Mouse (Mus musculus): Measurements from ENCODE around the gene Hist1h3a. TPM values are rescaled to one million over a fixed set of nuclear protein-coding genes. Genes with fewer than 3 reads are reported as not detected.

Gene Hist1h3a
- total RNA-seq, 2 experiments from 2014 or later, result 15.8 to 18.0 TPM

DNA sequence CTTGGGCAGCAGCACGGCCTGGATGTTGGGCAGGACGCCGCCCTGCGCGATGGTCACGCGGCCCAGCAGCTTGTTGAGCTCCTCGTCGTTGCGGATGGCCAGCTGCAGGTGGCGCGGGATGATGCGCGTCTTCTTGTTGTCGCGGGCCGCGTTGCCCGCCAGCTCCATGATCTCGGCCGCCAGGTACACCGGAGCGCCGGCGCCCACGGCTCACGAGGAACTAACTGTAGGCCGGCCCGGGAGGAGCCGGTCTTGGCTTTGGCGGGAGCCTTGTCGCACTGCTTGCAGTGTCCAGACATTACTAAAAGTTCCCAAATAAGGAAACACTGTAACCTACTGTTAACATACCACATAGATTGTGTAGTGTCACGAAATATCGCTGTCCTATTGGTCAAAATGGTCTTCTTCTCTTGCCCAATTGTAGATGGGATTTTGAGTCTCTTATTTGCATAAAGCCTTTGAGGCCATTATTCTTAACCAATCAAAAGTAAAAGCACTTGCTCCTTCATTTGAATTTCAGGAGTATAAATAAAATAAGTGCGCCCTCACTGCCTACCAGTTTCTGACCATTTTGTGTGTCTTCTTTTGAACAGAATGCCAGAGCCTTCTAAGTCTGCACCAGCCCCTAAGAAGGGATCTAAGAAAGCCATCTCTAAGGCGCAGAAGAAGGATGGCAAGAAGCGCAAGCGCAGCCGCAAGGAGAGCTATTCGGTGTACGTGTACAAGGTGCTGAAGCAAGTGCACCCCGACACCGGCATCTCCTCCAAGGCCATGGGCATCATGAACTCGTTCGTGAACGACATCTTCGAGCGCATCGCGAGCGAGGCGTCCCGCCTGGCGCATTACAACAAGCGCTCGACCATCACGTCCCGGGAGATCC, 15.7 kb downstream of the Hist1h3a start, which contains the start of gene Hist1h2bb:
TSS of gene Hist1h2bb (plus strand) at position 534 of the 880 bp plus-strand sequence.
- peak; percentile 67 for DNase-seq (ENCODE audit: low spot score)
- intact Hi-C loops (cut with DNase I), result loop anchor here (5.0 kb wide), 1 partner anchor 1704 kb away; the partner anchor contains the start of genes Hist1h2ag, Hist1h2bj and Hist1h4i

DNA sequence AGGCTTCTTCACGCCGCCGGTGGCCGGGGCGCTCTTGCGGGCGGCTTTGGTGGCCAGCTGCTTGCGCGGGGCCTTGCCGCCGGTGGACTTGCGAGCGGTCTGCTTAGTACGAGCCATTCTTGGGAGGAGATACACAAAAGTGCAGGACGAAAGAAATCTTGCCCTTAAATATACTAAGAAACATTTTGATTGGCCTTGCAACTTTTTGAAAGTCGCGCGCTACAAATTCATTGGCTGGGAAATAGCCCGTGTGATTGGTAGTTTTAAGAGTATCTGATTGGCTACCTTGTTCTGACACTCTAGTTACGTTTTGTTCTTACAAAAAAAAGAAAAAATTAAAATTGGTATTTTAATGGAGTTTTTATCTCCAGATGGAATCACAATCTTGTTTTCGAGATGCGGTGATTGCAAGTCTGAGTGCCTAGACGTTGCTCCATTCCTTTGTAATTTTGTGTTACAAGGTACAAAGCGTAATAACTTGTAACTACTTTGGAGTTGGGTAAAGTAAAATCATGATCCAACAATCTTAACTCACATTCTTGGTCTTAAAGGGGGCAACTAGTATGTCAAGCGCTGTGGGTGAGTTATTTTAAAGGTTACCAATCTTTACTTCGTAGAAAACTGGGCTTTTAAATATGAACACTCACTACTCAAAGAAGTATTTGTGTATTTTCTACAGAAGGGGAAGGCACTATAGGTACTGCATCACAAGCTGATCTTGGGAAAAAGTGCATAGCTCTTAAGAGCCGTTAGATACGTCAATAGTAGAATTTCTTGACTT, 16.6 kb downstream of the Hist1h3a start, which contains the start of gene Hist1h3c:
TSS of gene Hist1h3c (minus strand) at position 222 of the 781 bp plus-strand sequence.
- intact Hi-C loops (cut with DNase I), result loop anchor here (5.0 kb wide), 1 partner anchor 1703 kb away; the partner anchor contains the start of genes Hist1h2ag, Hist1h2bj and Hist1h4i
- peak; percentile 57 for DNase-seq (ENCODE audit: low spot score)

DNA sequence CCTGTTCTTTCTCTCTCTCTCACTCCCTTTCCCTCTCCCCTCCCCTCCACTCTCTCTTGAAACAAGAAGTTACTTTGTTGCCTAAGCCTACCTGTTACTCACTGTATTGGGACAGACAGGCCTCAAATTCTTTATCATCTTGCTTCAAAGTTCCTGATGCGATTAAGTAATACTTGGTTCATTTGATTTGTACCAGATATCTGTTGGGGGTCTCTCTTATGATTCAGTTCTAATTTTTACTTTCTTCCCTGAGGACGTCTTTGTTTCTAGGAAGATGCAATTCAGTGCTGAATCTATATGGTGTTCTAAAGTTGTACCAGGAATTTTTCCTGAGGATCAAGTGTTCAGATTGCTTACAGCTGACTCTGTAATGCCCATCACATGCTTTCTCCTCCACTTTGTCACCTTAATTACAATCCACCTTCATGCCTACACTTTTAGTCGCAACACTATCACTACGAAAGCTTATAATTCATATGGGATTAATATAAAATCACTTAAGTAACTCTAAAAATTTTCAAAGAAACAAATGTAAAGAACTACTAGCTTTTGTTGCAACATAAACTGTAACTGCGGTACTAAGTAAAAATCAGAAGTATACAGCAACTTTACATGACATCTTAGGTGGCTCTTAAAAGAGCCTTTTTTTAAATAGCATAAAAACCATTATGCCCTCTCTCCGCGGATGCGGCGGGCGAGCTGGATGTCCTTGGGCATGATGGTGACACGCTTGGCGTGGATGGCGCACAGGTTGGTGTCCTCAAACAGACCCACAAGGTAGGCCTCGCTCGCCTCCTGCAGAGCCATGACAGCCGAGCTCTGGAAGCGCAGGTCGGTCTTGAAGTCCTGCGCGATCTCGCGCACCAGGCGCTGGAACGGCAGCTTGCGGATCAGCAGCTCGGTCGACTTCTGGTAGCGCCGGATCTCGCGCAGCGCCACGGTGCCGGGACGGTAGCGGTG, 17.5 kb downstream of the Hist1h3a start:
- intact Hi-C loops (cut with DNase I), result loop anchor here (5.0 kb wide), 3 partner anchors 122 to 1702 kb away; partner anchors contain the start of genes Hist1h1e, Hist1h2af, Hist1h2ag and Hist1h2be
- no peak for DNase-seq (ENCODE audit: low spot score)

DNA sequence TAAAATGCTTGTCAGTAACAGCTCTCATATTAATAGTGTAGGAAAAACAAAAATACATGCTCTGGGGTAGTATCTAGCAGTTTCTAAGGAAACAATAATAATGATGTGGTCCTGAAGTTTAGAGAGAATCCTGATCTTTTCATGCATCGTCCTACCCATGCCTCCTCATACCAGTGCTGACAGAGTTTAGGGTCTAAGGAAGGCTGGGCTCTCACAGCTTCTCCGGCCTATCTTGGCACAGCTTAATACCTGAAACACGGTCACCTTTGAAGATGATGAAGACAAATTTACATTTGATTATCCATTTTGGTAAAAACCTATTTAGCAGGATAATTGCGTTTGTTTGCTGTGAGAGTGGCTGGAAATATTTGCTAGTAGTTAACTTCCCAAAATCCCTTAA, 18.2 kb downstream of the Hist1h3a start:
- intact Hi-C loops (cut with DNase I), result loop anchor here (5.0 kb wide), 2 partner anchors 122 to 212 kb away; partner anchors contain the start of genes Hist1h1e, Hist1h2af, Hist1h2be and Hist1h4h
- no peak for DNase-seq (ENCODE audit: low spot score)

DNA sequence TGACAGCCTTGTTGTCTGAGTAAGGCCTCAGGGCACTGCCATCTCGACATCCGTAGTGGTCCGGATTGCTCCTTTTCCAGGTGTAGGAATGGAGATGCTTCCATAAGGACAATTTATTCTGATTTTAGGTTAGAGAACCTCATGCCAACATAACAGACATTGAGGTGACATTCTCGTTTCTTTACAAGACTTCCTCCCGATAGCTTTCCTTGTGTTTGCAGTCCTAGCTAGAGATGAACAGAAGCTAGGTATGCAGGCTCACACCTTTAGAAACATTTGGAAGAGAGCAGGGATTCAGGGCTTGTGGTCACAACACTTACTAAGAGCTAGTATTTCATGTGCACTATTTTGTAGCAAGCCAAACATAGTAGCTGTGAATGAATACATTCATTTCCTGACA, 19.0 kb downstream of the Hist1h3a start:
- intact Hi-C loops (cut with DNase I), result loop anchor here (5.0 kb wide), 2 partner anchors 121 to 211 kb away; partner anchors contain the start of genes Hist1h1e, Hist1h2af, Hist1h2be and Hist1h4h
- no peak for DNase-seq (ENCODE audit: low spot score)

DNA sequence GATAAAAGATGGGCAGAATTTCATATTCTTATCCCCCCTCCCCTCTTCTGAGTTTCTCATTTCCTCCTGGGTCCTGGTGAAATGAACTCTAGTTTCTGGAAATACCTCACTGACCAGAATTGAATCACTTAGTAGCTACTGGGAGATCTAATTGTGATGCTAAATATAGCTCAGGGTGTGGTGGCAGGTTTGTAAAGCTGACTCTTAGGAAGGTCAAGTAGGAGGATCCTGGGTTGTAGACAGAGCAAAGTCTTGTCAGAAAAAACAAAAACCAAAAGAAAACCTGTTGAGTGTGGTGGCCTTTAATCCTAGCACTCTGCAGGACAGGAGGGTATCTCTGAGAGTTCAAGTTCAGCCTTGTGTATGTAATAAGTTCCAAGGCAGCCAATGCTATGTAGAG, 20.2 kb downstream of the Hist1h3a start:
- intact Hi-C loops (cut with DNase I), result loop anchor here (5.0 kb wide), 2 partner anchors 120 to 210 kb away; partner anchors contain the start of genes Hist1h1e, Hist1h2af, Hist1h2be and Hist1h4h
- no peak for DNase-seq (ENCODE audit: low spot score)

DNA sequence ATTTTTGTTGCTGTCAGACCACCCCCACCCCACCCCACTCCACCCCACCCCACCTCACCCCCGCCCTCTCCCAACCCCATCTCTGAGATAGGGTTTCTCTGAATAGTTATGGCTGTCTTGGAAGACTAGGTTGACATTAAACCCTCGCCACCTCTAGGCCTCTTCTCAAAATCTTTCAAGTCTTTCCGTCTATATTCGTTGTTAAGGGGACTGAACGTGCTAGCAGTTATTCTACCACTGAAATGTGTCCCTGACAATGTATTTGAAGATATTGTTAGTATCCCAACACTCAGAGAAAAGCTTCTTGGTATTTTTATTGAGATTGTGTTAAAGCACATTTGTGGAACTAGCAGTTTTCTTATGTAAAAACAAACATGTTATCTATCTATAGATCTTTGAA, 21.3 kb downstream of the Hist1h3a start:
- intact Hi-C loops (cut with DNase I), result loop anchor here (5.0 kb wide), 2 partner anchors 119 to 209 kb away; partner anchors contain the start of genes Hist1h1e, Hist1h2af, Hist1h2be and Hist1h4h
- no peak for DNase-seq (ENCODE audit: low spot score)

DNA sequence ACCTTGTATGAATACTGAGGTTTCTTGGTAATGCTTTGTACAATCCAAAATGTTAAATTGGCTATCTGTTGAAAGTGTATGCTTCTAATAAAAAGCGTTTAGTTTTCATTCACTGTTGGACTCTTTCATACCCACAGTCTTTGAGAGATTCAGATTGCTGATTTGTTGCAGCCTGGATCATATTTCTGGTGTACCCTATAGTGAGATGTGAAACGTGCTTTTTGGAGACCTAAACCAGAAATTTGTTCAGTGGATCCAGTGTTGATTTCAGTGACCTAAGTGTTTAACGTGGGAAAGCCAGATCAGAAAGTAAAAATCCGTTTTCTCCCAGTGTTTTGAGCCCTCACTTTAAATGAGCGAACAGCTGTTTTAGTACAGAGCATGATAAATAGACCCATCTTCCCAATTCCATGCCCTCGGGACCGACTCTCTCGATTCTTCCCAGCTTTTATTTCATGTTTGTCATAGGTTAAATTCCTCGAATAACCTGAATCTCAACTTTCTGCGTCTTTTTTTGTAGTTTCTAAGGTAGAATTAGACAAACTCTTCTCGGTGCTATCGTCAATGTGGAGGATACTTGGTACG, 21.8 kb downstream of the Hist1h3a start:
- intact Hi-C loops (cut with DNase I), result loop anchor here (5.0 kb wide), 2 partner anchors 118 to 208 kb away; partner anchors contain the start of genes Hist1h1e, Hist1h2af, Hist1h2be and Hist1h4h
- no peak for DNase-seq (ENCODE audit: low spot score)

DNA sequence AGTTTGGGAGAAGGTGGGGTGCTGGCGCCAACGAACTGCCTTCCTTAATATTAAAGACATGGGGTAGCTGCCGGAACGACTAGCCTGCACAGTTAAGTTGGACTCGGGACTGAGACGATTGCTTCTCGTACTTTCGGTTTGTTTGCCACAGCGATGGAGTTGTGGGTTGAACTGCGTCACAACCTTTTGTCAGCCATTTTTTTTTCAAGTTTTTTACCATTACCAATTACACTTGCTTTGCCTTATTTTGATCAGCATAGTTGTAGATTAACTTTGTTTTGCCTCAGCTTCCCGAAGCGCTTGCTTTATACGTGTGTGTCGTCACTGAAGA, 22.3 kb downstream of the Hist1h3a start:
- intact Hi-C loops (cut with DNase I), result loop anchor here (5.0 to 10.0 kb wide), 3 partner anchors 55 to 208 kb away; partner anchors contain the start of genes Hist1h1e, Hist1h2ac, Hist1h2af and Hist1h2bc
- no peak for DNase-seq (ENCODE audit: low spot score)

DNA sequence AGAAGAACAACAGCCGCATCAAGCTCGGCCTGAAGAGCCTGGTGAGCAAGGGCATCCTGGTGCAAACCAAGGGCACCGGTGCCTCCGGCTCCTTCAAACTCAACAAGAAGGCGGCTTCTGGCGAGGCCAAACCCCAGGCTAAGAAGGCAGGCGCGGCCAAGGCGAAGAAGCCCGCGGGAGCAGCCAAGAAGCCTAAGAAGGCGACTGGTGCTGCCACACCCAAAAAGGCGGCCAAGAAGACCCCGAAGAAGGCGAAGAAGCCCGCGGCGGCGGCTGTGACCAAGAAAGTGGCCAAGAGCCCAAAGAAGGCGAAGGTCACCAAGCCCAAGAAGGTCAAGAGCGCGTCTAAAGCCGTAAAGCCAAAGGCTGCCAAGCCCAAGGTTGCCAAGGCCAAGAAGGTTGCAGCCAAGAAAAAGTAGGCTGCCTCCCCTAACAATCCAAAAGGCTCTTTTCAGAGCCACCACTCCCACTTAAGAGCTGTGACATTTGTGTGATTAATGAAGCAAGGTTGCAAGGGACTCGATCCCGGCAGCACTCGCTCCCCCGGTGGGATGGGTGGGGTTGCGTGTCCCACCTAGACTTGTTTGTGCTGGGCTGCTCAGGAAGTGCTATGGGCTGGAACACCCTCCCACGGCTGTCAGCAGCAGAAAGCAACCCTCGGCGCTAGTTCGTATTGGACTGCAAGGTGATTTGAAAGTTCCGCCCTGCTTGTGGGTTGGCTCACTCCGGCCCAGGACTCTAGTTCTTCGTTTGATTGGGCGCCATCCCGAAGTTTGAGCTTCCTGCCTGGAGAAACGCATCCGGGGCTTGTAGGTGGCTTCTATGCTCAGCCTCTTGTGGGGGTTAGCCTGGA, 22.9 kb downstream of the Hist1h3a start:
- peak; percentile 93 for DNase-seq (ENCODE audit: low spot score)
- intact Hi-C loops (cut with DNase I), result loop anchor here (10.0 kb wide), 1 partner anchor 54 kb away; the partner anchor contains the start of genes Hist1h2ac and Hist1h2bc

DNA sequence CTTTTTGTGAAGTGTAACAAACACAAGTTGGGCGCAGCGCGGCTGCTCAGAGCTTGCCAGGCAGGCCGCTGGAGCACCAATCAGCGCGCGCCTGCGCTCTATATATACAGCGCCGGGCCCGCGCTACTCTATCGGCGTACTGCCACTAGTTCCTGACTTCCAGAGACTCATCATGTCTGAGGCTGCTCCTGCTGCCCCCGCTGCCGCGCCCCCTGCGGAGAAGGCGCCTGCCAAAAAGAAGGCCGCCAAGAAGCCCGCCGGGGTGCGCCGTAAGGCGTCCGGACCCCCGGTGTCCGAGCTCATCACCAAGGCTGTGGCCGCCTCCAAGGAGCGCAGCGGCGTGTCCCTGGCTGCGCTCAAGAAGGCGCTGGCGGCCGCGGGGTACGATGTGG, 23.5 kb downstream of the Hist1h3a start, which contains the start of gene Hist1h1c:
TSS of gene Hist1h1c (plus strand) at position 132 of the 392 bp plus-strand sequence.
- intact Hi-C loops (cut with DNase I), result loop anchor here (10.0 kb wide), 1 partner anchor 54 kb away; the partner anchor contains the start of genes Hist1h2ac and Hist1h2bc

DNA sequence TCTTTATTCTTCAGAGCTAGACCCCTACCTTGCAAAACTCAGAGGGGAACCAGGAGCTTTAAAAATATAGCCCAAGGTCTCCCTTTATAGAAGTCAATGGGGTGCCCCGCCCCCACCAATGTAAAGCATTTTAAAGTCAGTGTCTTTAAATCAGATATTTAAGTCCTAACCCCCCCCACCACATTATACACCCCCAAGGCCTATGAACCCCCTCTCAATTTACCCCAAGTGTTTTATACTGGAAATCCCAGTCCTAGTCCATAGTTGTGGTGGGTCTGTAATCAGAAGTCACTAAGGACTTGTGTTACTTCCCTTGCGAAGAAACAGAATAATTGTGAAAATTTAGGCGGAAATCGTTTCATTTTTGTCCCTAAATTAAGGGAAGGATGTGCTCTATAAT, 24.1 kb downstream of the Hist1h3a start:
- intact Hi-C loops (cut with DNase I), result loop anchor here (10.0 kb wide), 1 partner anchor 53 kb away; the partner anchor contains the start of genes Hist1h2ac and Hist1h2bc
- DNase-seq (ENCODE audit: low spot score), result no peak

More for the DNA sequence above, 23.5 kb downstream of the Hist1h3a start, which contains the start of gene Hist1h1c:
- peak; percentile 88 for DNase-seq (ENCODE audit: low spot score)

DNA sequence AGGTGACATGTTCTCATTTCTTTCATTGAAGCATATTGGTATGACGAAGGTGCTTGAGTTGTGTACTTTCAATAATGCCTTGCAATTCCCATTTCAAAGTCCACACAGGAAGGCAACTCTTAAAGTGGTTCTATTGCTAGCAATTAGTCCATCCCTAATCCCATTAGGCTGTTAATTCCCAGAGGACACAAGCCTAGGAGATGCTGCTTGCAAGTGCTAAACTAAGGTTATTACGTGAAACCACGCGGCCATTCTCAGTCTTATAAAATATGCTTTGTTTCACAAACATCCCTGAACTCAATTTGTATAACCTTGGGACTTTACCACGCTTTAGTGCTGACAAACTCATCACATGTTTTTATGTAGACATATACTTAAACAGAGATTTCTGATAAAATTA, 25.1 kb downstream of the Hist1h3a start:
- intact Hi-C loops (cut with DNase I), result loop anchor here (10.0 kb wide), 1 partner anchor 52 kb away; the partner anchor contains the start of genes Hist1h2ac and Hist1h2bc
- no peak for DNase-seq (ENCODE audit: low spot score)

DNA sequence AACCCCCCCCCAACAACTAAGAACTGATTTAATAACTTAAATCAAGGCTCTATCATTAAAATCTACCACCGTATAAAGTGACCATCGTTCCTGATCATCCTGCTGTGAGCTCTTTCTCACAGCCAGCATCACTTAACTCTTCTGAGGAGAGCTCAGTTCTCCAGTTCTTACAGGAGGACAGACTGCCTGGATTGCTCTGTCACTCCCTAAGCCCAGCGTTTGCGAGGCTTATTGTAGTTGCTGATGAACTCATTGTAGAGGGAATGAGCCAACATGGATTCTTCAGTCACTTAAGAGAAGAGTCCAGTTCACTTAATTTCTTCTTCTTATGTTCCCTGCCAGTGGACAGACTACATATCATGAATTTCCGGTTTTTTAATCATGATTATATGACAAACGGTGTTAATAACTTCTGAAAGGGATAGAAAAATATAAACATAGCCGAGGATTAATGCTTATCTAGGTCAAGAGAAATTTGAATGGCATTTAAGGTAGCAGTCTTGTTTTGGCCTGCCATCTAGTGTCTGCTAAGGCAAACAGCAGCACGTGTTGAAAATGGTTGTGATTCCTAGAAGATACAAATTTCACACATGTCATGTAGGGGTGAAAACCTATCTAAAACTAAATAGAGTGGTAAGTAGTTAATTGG, 29.9 kb downstream of the Hist1h3a start:
- DNase-seq (ENCODE audit: low spot score), result no peak
- intact Hi-C loops (cut with DNase I), result loop anchor here (1.0 to 10.0 kb wide), 2 partner anchors 31 to 47 kb away; partner anchors contain the start of genes Hist1h2ac and Hist1h2bc

DNA sequence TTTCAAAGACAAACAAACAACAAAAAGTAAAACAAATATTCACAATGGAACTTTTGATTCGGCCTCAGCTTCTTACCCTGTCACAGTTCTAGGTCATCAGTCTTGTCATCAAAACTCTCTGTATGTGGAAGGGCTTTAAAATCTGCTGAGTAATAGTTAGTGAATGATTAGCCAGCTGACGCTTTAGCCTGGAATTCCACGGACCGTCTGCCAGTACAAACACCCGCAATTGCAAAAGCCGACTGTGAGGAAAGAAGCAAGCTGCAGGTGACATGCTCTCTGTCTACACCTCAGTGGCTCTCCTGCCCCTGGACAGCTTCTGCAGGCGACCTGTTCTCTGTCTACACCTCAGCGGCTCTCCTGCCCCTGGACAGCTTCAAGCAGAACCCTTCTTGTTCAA, 31.7 kb downstream of the Hist1h3a start:
- no peak for DNase-seq (ENCODE audit: low spot score)
- intact Hi-C loops (cut with DNase I), result loop anchor here (10.0 kb wide), 1 partner anchor 46 kb away; the partner anchor contains the start of genes Hist1h2ac and Hist1h2bc

DNA sequence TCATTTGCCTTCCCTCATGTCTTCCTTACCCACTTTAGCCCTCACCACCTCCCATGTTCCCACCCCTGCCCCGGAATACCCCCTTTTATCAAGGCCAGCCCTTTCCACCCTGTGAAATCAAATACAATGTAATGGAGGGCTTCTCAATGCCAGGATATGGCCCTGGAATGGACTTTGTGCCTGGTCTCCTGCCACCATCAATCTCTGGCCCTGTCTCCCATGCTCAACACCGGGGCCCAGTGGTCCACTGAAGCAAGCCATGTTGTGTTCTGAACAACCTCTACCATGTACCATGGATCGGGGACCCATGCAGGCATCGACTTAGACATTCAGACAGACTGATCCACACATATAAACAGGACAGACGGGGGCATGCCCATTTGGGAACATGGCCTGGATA, 32.5 kb downstream of the Hist1h3a start:
- no peak for DNase-seq (ENCODE audit: low spot score)
- intact Hi-C loops (cut with DNase I), result loop anchor here (10.0 kb wide), 1 partner anchor 45 kb away; the partner anchor contains the start of genes Hist1h2ac and Hist1h2bc
